Mouse (Mus musculus): ENCODE results near the gene Gm16253.
A peak's percentile ranks its signal among the peaks of the same experiment; 100 is the strongest.

Gm16253 gene

GRCm38 (mm10) chr3:96557694-96558093 is 19.1 kb upstream of the Gm16253 start, which contains the start of gene Txnip:
Txnip (plus strand) TSS chr3:96557957.
- peak; percentile 99 to 100 for DNase-seq (ENCODE audit: low spot score in 2 of 2)

- no peak for DNase-seq (ENCODE audit: low spot score in 2 of 2)
Measured at GRCm38 (mm10) chr3:96558159-96558558, 18.6 kb upstream of the Gm16253 start.

GRCm38 (mm10) chr3:96558668-96559196 is 18.1 kb upstream of the Gm16253 start:
- no peak for DNase-seq (ENCODE audit: low spot score in 2 of 2)

- peak in 1 of 2 experiments; percentile 46 for DNase-seq (ENCODE audit: low spot score in 2 of 2)
Measured at GRCm38 (mm10) chr3:96559398-96559910, 17.3 kb upstream of the Gm16253 start.

- no peak for DNase-seq (ENCODE audit: low spot score in 2 of 2)
Measured at GRCm38 (mm10) chr3:96559911-96560850, 16.6 kb upstream of the Gm16253 start.

- DNase-seq (ENCODE audit: low spot score in 2 of 2): peak; percentile 36 to 43
Measured at GRCm38 (mm10) chr3:96560881-96561668, 15.7 kb upstream of the Gm16253 start.

- DNase-seq (ENCODE audit: low spot score in 2 of 2): no peak
Measured at GRCm38 (mm10) chr3:96561946-96562681, 14.7 kb upstream of the Gm16253 start.

- DNase-seq (ENCODE audit: low spot score in 2 of 2): peak in 1 of 2 experiments; percentile 40
Measured at GRCm38 (mm10) chr3:96563267-96563666, 13.5 kb upstream of the Gm16253 start.

- DNase-seq (ENCODE audit: low spot score in 2 of 2): no peak
Measured at GRCm38 (mm10) chr3:96563911-96564632, 12.7 kb upstream of the Gm16253 start.

GRCm38 (mm10) chr3:96564633-96565032 is 12.2 kb upstream of the Gm16253 start:
- peak in 1 of 2 experiments; percentile 67 for DNase-seq (ENCODE audit: low spot score in 2 of 2)

GRCm38 (mm10) chr3:96565105-96565504 is 11.7 kb upstream of the Gm16253 start:
- no peak for DNase-seq (ENCODE audit: low spot score in 2 of 2)

GRCm38 (mm10) chr3:96566661-96567450 is 9.9 kb upstream of the Gm16253 start:
- DNase-seq (ENCODE audit: low spot score in 2 of 2): no peak

- DNase-seq (ENCODE audit: low spot score in 2 of 2): no peak
Measured at GRCm38 (mm10) chr3:96568605-96569004, 8.2 kb upstream of the Gm16253 start.

GRCm38 (mm10) chr3:96569506-96569905 is 7.3 kb upstream of the Gm16253 start:
- DNase-seq (ENCODE audit: low spot score in 2 of 2): no peak

GRCm38 (mm10) chr3:96569966-96570605 is 6.7 kb upstream of the Gm16253 start:
- no peak for DNase-seq (ENCODE audit: low spot score in 2 of 2)

- DNase-seq (ENCODE audit: low spot score in 2 of 2): no peak
Measured at GRCm38 (mm10) chr3:96570643-96571042, 6.1 kb upstream of the Gm16253 start.

GRCm38 (mm10) chr3:96571336-96571735 is 5.4 kb upstream of the Gm16253 start:
- DNase-seq (ENCODE audit: low spot score in 2 of 2): no peak

GRCm38 (mm10) chr3:96571896-96572698 is 4.7 kb upstream of the Gm16253 start:
- DNase-seq (ENCODE audit: low spot score in 2 of 2): no peak
